Mouse (Mus musculus) heart, embryonic 11.5 days (tissue): ENCODE results near the gene Tbata. TPM values are rescaled to one million over a fixed set of nuclear protein-coding genes. Genes with fewer than 3 reads are reported as not detected.

Experiments used
- microRNA-seq: library from miRNA; unstranded; fragments of <30 nt; microRNA quantifications from one replicate; pipeline ENCODE4, GENCODE M21; 2016; ENCODE audit warnings: borderline number of aligned reads
- polyA plus RNA-seq: library from polyadenylated mRNA; unstranded; fragments of >200 nt; fragmentation: Nextera tagmentation; extraction: Ambion mirVana; gene quantifications from 2 replicates; pipeline ENCODE4 v1.2.1, GENCODE M21; 2014

Gene Tbata
- polyA plus RNA-seq, 1 experiment from 2014 or later: not detected

Small RNA genes within 50 kb of the gene (microRNA-seq; reads per million reads assigned to microRNA genes)
- gene Gm44308: not detected

Other genes with a start within 250 kb of the Tbata start
- gene Pcbd1, start 82.6 kb upstream of the Tbata start, polyA plus RNA-seq: 66.4 and 71.2 TPM in 2 replicates
- 32.6 and 41.8 TPM in 2 replicates for gene Sgpl1, start 24.3 kb upstream of the Tbata start, polyA plus RNA-seq
- gene Adamts14, start 101.5 kb downstream of the Tbata start, polyA plus RNA-seq: 0.59 and 0.64 TPM in 2 replicates
- 0.10 TPM in 1 of 2 replicates, not detected in the other for gene Prf1, start 125.9 kb downstream of the Tbata start, polyA plus RNA-seq
- gene Pald1, start 211.6 kb downstream of the Tbata start, polyA plus RNA-seq: 17.5 and 22.5 TPM in 2 replicates
- not detected in 2 replicates for gene Nodal, start 246.0 kb downstream of the Tbata start, polyA plus RNA-seq